Mouse (Mus musculus) brain, embryonic 14.5 days (tissue): Measurements from ENCODE around the gene Magi2.

Experiments used
- CTCF ChIP-seq: fragments of 200-500 bp; IDR thresholded peaks from 2 replicates; pipeline ENCODE4 v1.5.1; 2012; ENCODE audit warnings: inconsistent platforms, mild to moderate bottlenecking, moderate library complexity, borderline replicate concordance; ENCODE audit not compliant: insufficient read depth, insufficient read length; ENCODE audit errors: extremely low read depth
- POLR2A ChIP-seq: fragments of 200-500 bp; IDR thresholded peaks from 2 replicates; pipeline ENCODE4 v1.6.1; 2012; ENCODE audit warnings: mild to moderate bottlenecking, inconsistent platforms, borderline replicate concordance; ENCODE audit not compliant: poor library complexity, insufficient read depth, insufficient read length, severe bottlenecking; ENCODE audit errors: extremely low read depth

GRCm38 (mm10) chr5:20646947-20647346, 1420.1 kb downstream of the Magi2 start:
- TF ChIP-seq CTCF, result no peak
- no peak for TF ChIP-seq POLR2A
